Mouse (Mus musculus) heart, postnatal 0 days (tissue): Measurements from ENCODE around the gene Fgfr2.

ENCODE experiments used
- CTCF ChIP-seq: IDR thresholded peaks from 2 replicates; pipeline ENCODE4 v1.5.1; 2016; ENCODE audit warnings: antibody characterized with exemption, control low read depth, low read depth
- EP300 ChIP-seq: IDR thresholded peaks from 2 replicates; pipeline ENCODE4 v1.6.1; 2016; ENCODE audit warnings: antibody characterized with exemption, low read depth

- TF ChIP-seq CTCF = no peak
- TF ChIP-seq EP300 = no peak
Observed at GRCm38 (mm10) chr7:132181586-132182198, 941.5 kb downstream of the Fgfr2 start.
